Mouse (Mus musculus): Measurements from ENCODE around the gene Snap91. TPM values are rescaled to one million over a fixed set of nuclear protein-coding genes. Genes with fewer than 3 reads are reported as not detected.

Snap91 gene
- 3.4 and 3.7 TPM in 2 replicates for polyA plus RNA-seq (2014; fragmentation: Nextera tagmentation; extraction: Ambion mirVana)

- H3K9ac ChIP-seq (ENCODE audit: low read length): peak within 1 kb of the TSS; percentile 36
- DNase-seq (ENCODE audit: low spot score) (peak; percentile 75), ATAC-seq (ENCODE audit: insufficient number of reproducible peaks, low FRiP score, low TSS enrichment, low read depth) (peak; percentile 87)
- H3K27ac ChIP-seq (replicated peaks; ENCODE audit: low read depth, low read length): no peak within 1 kb of the TSS
- no peaks in the 10 kb centered on the region for H3K36me3 ChIP-seq (ENCODE audit: control insufficient read depth, insufficient read depth, low read length)
- peak within 1 kb of the TSS; percentile 94 for H3K4me2 ChIP-seq (ENCODE audit: low read depth, severe bottlenecking)
- H3K4me1 ChIP-seq (ENCODE audit: control insufficient read depth, insufficient read depth, low read length): peaks cover 5% of the 10 kb centered on the region; the same call in 1 of the 2 replicates
- H3K27me3 ChIP-seq (ENCODE audit: control insufficient read depth, insufficient read depth, low read length): peaks cover 28% of the 10 kb centered on the region
- peak within 1 kb of the TSS; percentile 63 for H3K4me3 ChIP-seq (ENCODE audit: low read depth, low read length)
- WGBS: under 1% methylated on average over 88 of the region's 104 CpGs
- no peaks in the 10 kb centered on the region for H3K9me3 ChIP-seq (ENCODE audit: control insufficient read depth, low read length)
These were observed at the start of gene Snap91 for GRCm38 (mm10) chr9:86880113-86880972. TSS of gene Snap91 (minus strand) at chr9:86880654.

GRCm38 (mm10) chr9:86926519-86926918, 46.1 kb upstream of the Snap91 start:
- H3K27ac ChIP-seq (replicated peaks; ENCODE audit: low read depth, low read length): no peak overlapping the region
- no peaks in the 10 kb centered on the region for H3K9me3 ChIP-seq (ENCODE audit: control insufficient read depth, low read length)
- ATAC-seq (ENCODE audit: insufficient number of reproducible peaks, low FRiP score, low TSS enrichment, low read depth) (no peak), DNase-seq (ENCODE audit: low spot score) (no peak)
- H3K4me1 ChIP-seq (ENCODE audit: control insufficient read depth, insufficient read depth, low read length): no peaks in the 10 kb centered on the region
- no peak overlapping the region for H3K4me2 ChIP-seq (ENCODE audit: low read depth, severe bottlenecking)
- no peaks in the 10 kb centered on the region for H3K36me3 ChIP-seq (ENCODE audit: control insufficient read depth, insufficient read depth, low read length)
- WGBS: 92% methylated on average over 5 of the region's 5 CpGs
- no peak overlapping the region for H3K4me3 ChIP-seq (ENCODE audit: low read depth, low read length)
- no peak overlapping the region for H3K9ac ChIP-seq (ENCODE audit: low read length)
- no peaks in the 10 kb centered on the region for H3K27me3 ChIP-seq (ENCODE audit: control insufficient read depth, insufficient read depth, low read length)

GRCm38 (mm10) chr9:86925688-86926087, 45.2 kb upstream of the Snap91 start:
- no peak overlapping the region for H3K27ac ChIP-seq (replicated peaks; ENCODE audit: low read depth, low read length)
- H3K27me3 ChIP-seq (ENCODE audit: control insufficient read depth, insufficient read depth, low read length): no peaks in the 10 kb centered on the region
- no peak for DNase-seq (ENCODE audit: low spot score)
- WGBS: 78% methylated on average over 6 of the region's 6 CpGs
- no peak overlapping the region for H3K9ac ChIP-seq (ENCODE audit: low read length)
- H3K36me3 ChIP-seq (ENCODE audit: control insufficient read depth, insufficient read depth, low read length): no peaks in the 10 kb centered on the region
- no peak overlapping the region for H3K4me3 ChIP-seq (ENCODE audit: low read depth, low read length)
- no peaks in the 10 kb centered on the region for H3K9me3 ChIP-seq (ENCODE audit: control insufficient read depth, low read length)
- no peak for ATAC-seq (ENCODE audit: insufficient number of reproducible peaks, low FRiP score, low TSS enrichment, low read depth)
- H3K4me2 ChIP-seq (ENCODE audit: low read depth, severe bottlenecking): no peak overlapping the region
- H3K4me1 ChIP-seq (ENCODE audit: control insufficient read depth, insufficient read depth, low read length): no peaks in the 10 kb centered on the region

GRCm38 (mm10) chr9:86922430-86922829, 42.0 kb upstream of the Snap91 start:
- H3K9me3 ChIP-seq (ENCODE audit: control insufficient read depth, low read length): no peaks in the 10 kb centered on the region
- H3K36me3 ChIP-seq (ENCODE audit: control insufficient read depth, insufficient read depth, low read length): no peaks in the 10 kb centered on the region
- 49% methylated on average over 3 of the region's 3 CpGs for whole genome bisulfite sequencing
- no peaks in the 10 kb centered on the region for H3K4me1 ChIP-seq (ENCODE audit: control insufficient read depth, insufficient read depth, low read length)
- H3K4me3 ChIP-seq (ENCODE audit: low read depth, low read length): no peak overlapping the region
- H3K4me2 ChIP-seq (ENCODE audit: low read depth, severe bottlenecking): no peak overlapping the region
- no peak overlapping the region for H3K9ac ChIP-seq (ENCODE audit: low read length)
- H3K27ac ChIP-seq (replicated peaks; ENCODE audit: low read depth, low read length): no peak overlapping the region
- peak; percentile 24 for DNase-seq (ENCODE audit: low spot score)
- no peak for ATAC-seq (ENCODE audit: insufficient number of reproducible peaks, low FRiP score, low TSS enrichment, low read depth)
- no peaks in the 10 kb centered on the region for H3K27me3 ChIP-seq (ENCODE audit: control insufficient read depth, insufficient read depth, low read length)

GRCm38 (mm10) chr9:86916543-86916942, 36.1 kb upstream of the Snap91 start:
- Histone ChIP-seq H3K27ac (replicated peaks; ENCODE audit: low read depth, low read length) (no peak overlapping the region), H3K27me3 (ENCODE audit: control insufficient read depth, insufficient read depth, low read length) (no peaks in the 10 kb centered on the region), H3K4me1 (ENCODE audit: control insufficient read depth, insufficient read depth, low read length) (no peaks in the 10 kb centered on the region), H3K4me3 (ENCODE audit: low read depth, low read length) (no peak overlapping the region), H3K9me3 (ENCODE audit: control insufficient read depth, low read length) (no peaks in the 10 kb centered on the region), H3K4me2 (ENCODE audit: low read depth, severe bottlenecking) (no peak overlapping the region), H3K9ac (ENCODE audit: low read length) (no peak overlapping the region), H3K36me3 (ENCODE audit: control insufficient read depth, insufficient read depth, low read length) (no peaks in the 10 kb centered on the region)
- WGBS: 85% methylated on average over 3 of the region's 3 CpGs
- no peak for DNase-seq (ENCODE audit: low spot score)
- no peak for ATAC-seq (ENCODE audit: insufficient number of reproducible peaks, low FRiP score, low TSS enrichment, low read depth)

- 80% methylated on average over 4 of the region's 4 CpGs for WGBS
- H3K9ac ChIP-seq (ENCODE audit: low read length): no peak overlapping the region
- ATAC-seq (ENCODE audit: insufficient number of reproducible peaks, low FRiP score, low TSS enrichment, low read depth) (no peak), DNase-seq (ENCODE audit: low spot score) (no peak)
- H3K9me3 ChIP-seq (ENCODE audit: control insufficient read depth, low read length): no peaks in the 10 kb centered on the region
- no peaks in the 10 kb centered on the region for H3K36me3 ChIP-seq (ENCODE audit: control insufficient read depth, insufficient read depth, low read length)
- H3K4me3 ChIP-seq (ENCODE audit: low read depth, low read length): no peak overlapping the region
- H3K4me1 ChIP-seq (ENCODE audit: control insufficient read depth, insufficient read depth, low read length): no peaks in the 10 kb centered on the region
- no peaks in the 10 kb centered on the region for H3K27me3 ChIP-seq (ENCODE audit: control insufficient read depth, insufficient read depth, low read length)
- H3K27ac ChIP-seq (replicated peaks; ENCODE audit: low read depth, low read length): no peak overlapping the region
- no peak overlapping the region for H3K4me2 ChIP-seq (ENCODE audit: low read depth, severe bottlenecking)
These were observed 19.2 kb upstream of the Snap91 start for GRCm38 (mm10) chr9:86899502-86900199.

- peaks cover 28% of the 10 kb centered on the region for H3K27me3 ChIP-seq (ENCODE audit: control insufficient read depth, insufficient read depth, low read length)
- peak overlapping the region; percentile 94 for H3K4me2 ChIP-seq (ENCODE audit: low read depth, severe bottlenecking)
- ATAC-seq (ENCODE audit: insufficient number of reproducible peaks, low FRiP score, low TSS enrichment, low read depth): peak; percentile 52
- no peaks in the 10 kb centered on the region for H3K9me3 ChIP-seq (ENCODE audit: control insufficient read depth, low read length)
- WGBS: under 1% methylated on average over 73 of the region's 75 CpGs
- peak overlapping the region; percentile 36 for H3K9ac ChIP-seq (ENCODE audit: low read length)
- H3K27ac ChIP-seq (replicated peaks; ENCODE audit: low read depth, low read length): no peak overlapping the region
- H3K36me3 ChIP-seq (ENCODE audit: control insufficient read depth, insufficient read depth, low read length): no peaks in the 10 kb centered on the region
- H3K4me1 ChIP-seq (ENCODE audit: control insufficient read depth, insufficient read depth, low read length): peaks cover 5% of the 10 kb centered on the region; the same call in 1 of the 2 replicates
- peak; percentile 62 for DNase-seq (ENCODE audit: low spot score)
- H3K4me3 ChIP-seq (ENCODE audit: low read depth, low read length): peak overlapping the region; percentile 63
These were observed 990 bp downstream of the Snap91 start for GRCm38 (mm10) chr9:86879216-86880112.

GRCm38 (mm10) chr9:86878716-86879115, 1.7 kb downstream of the Snap91 start:
- no peak overlapping the region for H3K9ac ChIP-seq (ENCODE audit: low read length)
- peaks cover 28% of the 10 kb centered on the region for H3K27me3 ChIP-seq (ENCODE audit: control insufficient read depth, insufficient read depth, low read length)
- H3K4me3 ChIP-seq (ENCODE audit: low read depth, low read length): no peak overlapping the region
- H3K27ac ChIP-seq (replicated peaks; ENCODE audit: low read depth, low read length): no peak overlapping the region
- no peak overlapping the region for H3K4me2 ChIP-seq (ENCODE audit: low read depth, severe bottlenecking)
- ATAC-seq (ENCODE audit: insufficient number of reproducible peaks, low FRiP score, low TSS enrichment, low read depth): no peak
- WGBS: 69% methylated on average over 6 of the region's 6 CpGs
- no peaks in the 10 kb centered on the region for H3K9me3 ChIP-seq (ENCODE audit: control insufficient read depth, low read length)
- DNase-seq (ENCODE audit: low spot score): no peak
- H3K4me1 ChIP-seq (ENCODE audit: control insufficient read depth, insufficient read depth, low read length): peaks cover 5% of the 10 kb centered on the region; the same call in 1 of the 2 replicates
- no peaks in the 10 kb centered on the region for H3K36me3 ChIP-seq (ENCODE audit: control insufficient read depth, insufficient read depth, low read length)
